Mouse (Mus musculus): ENCODE data around the gene Sec14l3.
A peak's percentile ranks its signal among the peaks of the same experiment; 100 is the strongest.
"Not testable (repeated sequence)": the region's sequence is repeated elsewhere in the genome, so short reads cannot be mapped to it uniquely, and the experiment has no call there.

Gene Sec14l3

GRCm38 (mm10) chr11:4064627-4065122 lies at the start of gene Sec14l3:
TSS of gene Sec14l3 (plus strand) at chr11:4064841.
- no peak for DNase-seq (ENCODE audit: low spot score in 2 of 2)

GRCm38 (mm10) chr11:4015796-4016195 lies 48.8 kb upstream of the Sec14l3 start:
- DNase-seq (ENCODE audit: low spot score in 2 of 2): not testable (repeated sequence)

- not testable (repeated sequence) for DNase-seq (ENCODE audit: low spot score in 2 of 2)
Observed at GRCm38 (mm10) chr11:4022111-4022510, 42.5 kb upstream of the Sec14l3 start.

- no peak for DNase-seq (ENCODE audit: low spot score in 2 of 2)
Observed at GRCm38 (mm10) chr11:4023321-4023720, 41.3 kb upstream of the Sec14l3 start.

GRCm38 (mm10) chr11:4027066-4027465 lies 37.6 kb upstream of the Sec14l3 start:
- no peak for DNase-seq (ENCODE audit: low spot score in 2 of 2)

GRCm38 (mm10) chr11:4027561-4028334 lies 36.9 kb upstream of the Sec14l3 start:
- DNase-seq (ENCODE audit: low spot score in 2 of 2): no peak

GRCm38 (mm10) chr11:4029343-4029742 lies 35.3 kb upstream of the Sec14l3 start:
- DNase-seq (ENCODE audit: low spot score in 2 of 2): no peak

- DNase-seq (ENCODE audit: low spot score in 2 of 2): no peak
Observed at GRCm38 (mm10) chr11:4031126-4031941, 33.3 kb upstream of the Sec14l3 start, which contains the start of gene Sec14l4. TSS of gene Sec14l4 (plus strand) at chr11:4031462.

- no peak for DNase-seq (ENCODE audit: low spot score in 2 of 2)
Observed at GRCm38 (mm10) chr11:4031961-4032360, 32.7 kb upstream of the Sec14l3 start.

GRCm38 (mm10) chr11:4033471-4033870 lies 31.2 kb upstream of the Sec14l3 start:
- no peak for DNase-seq (ENCODE audit: low spot score in 2 of 2)

GRCm38 (mm10) chr11:4034169-4034568 lies 30.5 kb upstream of the Sec14l3 start:
- DNase-seq (ENCODE audit: low spot score in 2 of 2): no peak

- no peak for DNase-seq (ENCODE audit: low spot score in 2 of 2)
Observed at GRCm38 (mm10) chr11:4035116-4035892, 29.3 kb upstream of the Sec14l3 start.

GRCm38 (mm10) chr11:4035916-4036315 lies 28.7 kb upstream of the Sec14l3 start:
- DNase-seq (ENCODE audit: low spot score in 2 of 2): no peak

- DNase-seq (ENCODE audit: low spot score in 2 of 2): no peak
Observed at GRCm38 (mm10) chr11:4036365-4037084, 28.1 kb upstream of the Sec14l3 start.

- DNase-seq (ENCODE audit: low spot score in 2 of 2): no peak
Observed at GRCm38 (mm10) chr11:4039951-4040350, 24.7 kb upstream of the Sec14l3 start.

- DNase-seq (ENCODE audit: low spot score in 2 of 2): no peak
Observed at GRCm38 (mm10) chr11:4041123-4041625, 23.5 kb upstream of the Sec14l3 start.

GRCm38 (mm10) chr11:4043081-4043480 lies 21.6 kb upstream of the Sec14l3 start:
- DNase-seq (ENCODE audit: low spot score in 2 of 2): no peak

GRCm38 (mm10) chr11:4046526-4046925 lies 18.1 kb upstream of the Sec14l3 start:
- no peak for DNase-seq (ENCODE audit: low spot score in 2 of 2)

- DNase-seq (ENCODE audit: low spot score in 2 of 2): no peak
Observed at GRCm38 (mm10) chr11:4047766-4048165, 16.9 kb upstream of the Sec14l3 start.

- DNase-seq (ENCODE audit: low spot score in 2 of 2): no peak
Observed at GRCm38 (mm10) chr11:4048438-4048837, 16.2 kb upstream of the Sec14l3 start.

GRCm38 (mm10) chr11:4053586-4053985 lies 11.1 kb upstream of the Sec14l3 start:
- DNase-seq (ENCODE audit: low spot score in 2 of 2): peak; percentile 17 to 50

Data from frontal cortex, postnatal 10 days (tissue).